Mouse (Mus musculus): Measurements from ENCODE around the gene Hmcn2. TPM values are rescaled to one million over a fixed set of nuclear protein-coding genes. Genes with fewer than 3 reads are reported as not detected.

Hmcn2 gene
- polyA plus RNA-seq, 1 experiment, result 0.96 TPM

DNA sequence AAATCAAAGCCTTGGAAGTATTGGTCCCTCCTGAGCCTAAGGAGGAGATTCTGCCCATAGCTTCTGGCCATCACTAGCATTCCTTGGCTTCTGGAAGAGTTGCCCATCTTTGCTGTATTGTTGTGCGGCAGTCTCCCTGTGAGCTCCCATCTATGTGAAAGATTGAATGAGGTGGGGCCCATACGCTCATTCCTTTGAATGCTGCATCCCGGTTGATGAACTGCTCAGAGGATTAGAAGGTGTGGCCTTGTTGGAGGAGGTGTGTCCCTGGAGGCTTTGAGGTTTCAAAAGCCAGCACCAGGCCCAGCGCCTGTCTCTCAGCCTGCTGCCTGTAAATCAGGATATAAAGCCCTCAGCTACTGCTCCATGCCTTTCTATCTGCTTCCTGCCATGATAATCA lies 132.2 kb downstream of the Hmcn2 start:
- no peak for TF ChIP-seq CTCF (IDR thresholded peaks at IDR 0.05; ENCODE audit: borderline replicate concordance, extremely low read depth, insufficient read depth, insufficient read length)
- no peak for TF ChIP-seq POLR2A (IDR thresholded peaks at IDR 0.05; ENCODE audit: borderline replicate concordance, extremely low read depth, insufficient read depth, insufficient read length, poor library complexity, severe bottlenecking)
- DNase-seq (ENCODE audit: low read depth), result no peak

GRCm38 (mm10) chr2:31447536-31447935 lies 133.3 kb downstream of the Hmcn2 start:
- DNase-seq (ENCODE audit: low read depth), result no peak
- TF ChIP-seq CTCF (IDR thresholded peaks at IDR 0.05; ENCODE audit: borderline replicate concordance, extremely low read depth, insufficient read depth, insufficient read length), result no peak
- no peak for TF ChIP-seq POLR2A (IDR thresholded peaks at IDR 0.05; ENCODE audit: borderline replicate concordance, extremely low read depth, insufficient read depth, insufficient read length, poor library complexity, severe bottlenecking)

DNA sequence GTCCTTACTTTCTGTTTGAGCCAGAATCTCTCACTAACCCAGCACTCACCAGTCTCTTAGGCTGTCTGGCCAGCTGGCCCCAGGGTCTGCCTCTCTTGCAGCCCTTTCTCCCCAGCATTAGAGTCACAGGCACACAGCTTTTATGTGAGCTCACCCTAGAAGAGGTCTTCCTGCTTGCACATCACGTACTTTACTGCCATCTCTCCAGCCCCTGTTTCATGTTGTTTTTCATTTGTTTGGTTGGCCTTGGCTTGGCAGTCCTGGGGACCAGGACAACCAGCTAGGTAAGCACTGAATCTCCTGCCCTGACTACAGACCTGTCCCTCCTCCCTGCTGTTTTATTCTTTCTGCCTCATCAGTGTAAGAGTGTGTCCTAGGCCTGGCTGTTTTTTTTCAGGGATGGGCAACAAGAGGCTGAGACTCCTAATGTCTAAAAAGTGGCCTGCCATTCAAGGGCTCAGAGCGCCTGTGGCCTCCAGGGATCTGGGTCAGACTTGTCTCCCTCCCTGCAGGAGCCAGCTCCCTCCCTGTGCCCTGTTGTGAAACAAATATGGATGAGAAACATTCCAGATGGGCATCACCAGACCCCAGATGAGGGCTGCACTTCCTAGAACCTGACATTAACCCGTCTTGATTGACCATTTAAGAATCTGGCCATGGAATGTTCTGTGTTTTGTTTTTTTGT lies 134.7 kb downstream of the Hmcn2 start:
- peak; percentile 43 for DNase-seq (ENCODE audit: low read depth)
- TF ChIP-seq POLR2A (IDR thresholded peaks at IDR 0.05; ENCODE audit: borderline replicate concordance, extremely low read depth, insufficient read depth, insufficient read length, poor library complexity, severe bottlenecking) (no peak), CTCF (IDR thresholded peaks at IDR 0.05; ENCODE audit: borderline replicate concordance, extremely low read depth, insufficient read depth, insufficient read length) (no peak)

DNA sequence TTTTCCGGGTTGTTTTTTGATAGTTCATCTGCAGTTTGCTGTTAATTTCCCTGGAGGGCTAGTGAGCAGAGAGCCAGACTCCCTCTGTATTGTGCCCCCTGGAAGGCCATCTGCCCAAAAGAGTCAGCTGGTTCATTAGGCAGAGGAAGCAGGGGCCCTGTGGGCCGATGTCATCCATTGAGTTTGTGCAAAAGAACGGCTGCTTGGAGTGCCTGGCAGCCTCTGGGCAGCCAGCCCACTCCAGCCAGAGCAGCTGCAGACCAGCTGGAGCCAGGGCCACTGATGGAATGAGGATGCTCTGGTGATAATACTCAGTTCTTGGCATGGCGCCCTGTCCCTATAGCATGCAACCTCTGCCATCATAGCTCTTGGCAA lies 135.2 kb downstream of the Hmcn2 start:
- TF ChIP-seq CTCF (IDR thresholded peaks at IDR 0.05; ENCODE audit: borderline replicate concordance, extremely low read depth, insufficient read depth, insufficient read length) (no peak), POLR2A (IDR thresholded peaks at IDR 0.05; ENCODE audit: borderline replicate concordance, extremely low read depth, insufficient read depth, insufficient read length, poor library complexity, severe bottlenecking) (no peak)
- DNase-seq (ENCODE audit: low read depth), result peak; percentile 91

GRCm38 (mm10) chr2:31449902-31450301 lies 135.7 kb downstream of the Hmcn2 start:
- no peak for TF ChIP-seq POLR2A (IDR thresholded peaks at IDR 0.05; ENCODE audit: borderline replicate concordance, extremely low read depth, insufficient read depth, insufficient read length, poor library complexity, severe bottlenecking)
- TF ChIP-seq CTCF (IDR thresholded peaks at IDR 0.05; ENCODE audit: borderline replicate concordance, extremely low read depth, insufficient read depth, insufficient read length), result no peak
- no peak for DNase-seq (ENCODE audit: low read depth)

GRCm38 (mm10) chr2:31450661-31451060 lies 136.4 kb downstream of the Hmcn2 start:
- TF ChIP-seq CTCF (IDR thresholded peaks at IDR 0.05; ENCODE audit: borderline replicate concordance, extremely low read depth, insufficient read depth, insufficient read length), result no peak
- no peak for TF ChIP-seq POLR2A (IDR thresholded peaks at IDR 0.05; ENCODE audit: borderline replicate concordance, extremely low read depth, insufficient read depth, insufficient read length, poor library complexity, severe bottlenecking)
- no peak for DNase-seq (ENCODE audit: low read depth)

DNA sequence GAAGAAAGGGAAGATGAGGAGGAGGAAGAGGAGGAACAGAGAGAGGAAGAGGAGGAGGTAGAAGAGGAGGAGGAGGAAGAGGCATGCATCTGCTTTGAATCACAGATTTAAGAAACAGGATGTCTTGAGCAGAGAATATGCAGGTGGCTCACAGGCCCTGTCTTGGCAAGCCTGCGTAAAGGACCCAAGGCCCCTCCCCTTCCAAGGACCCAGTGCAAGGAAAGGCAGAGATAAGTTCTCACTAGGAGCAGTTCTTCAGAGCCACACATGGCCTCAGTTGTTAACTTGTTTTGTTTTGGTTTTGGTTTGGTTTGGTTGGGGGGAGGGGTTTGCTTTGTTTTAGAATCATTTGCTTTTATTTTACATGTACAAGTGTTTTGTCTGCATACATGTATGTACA lies 137.3 kb downstream of the Hmcn2 start:
- DNase-seq (ENCODE audit: low read depth), result no peak
- TF ChIP-seq CTCF (IDR thresholded peaks at IDR 0.05; ENCODE audit: borderline replicate concordance, extremely low read depth, insufficient read depth, insufficient read length) (no peak), POLR2A (IDR thresholded peaks at IDR 0.05; ENCODE audit: borderline replicate concordance, extremely low read depth, insufficient read depth, insufficient read length, poor library complexity, severe bottlenecking) (no peak)

- no peak for DNase-seq (ENCODE audit: low read depth)
- TF ChIP-seq CTCF (IDR thresholded peaks at IDR 0.05; ENCODE audit: borderline replicate concordance, extremely low read depth, insufficient read depth, insufficient read length), result no peak
- no peak for TF ChIP-seq POLR2A (IDR thresholded peaks at IDR 0.05; ENCODE audit: borderline replicate concordance, extremely low read depth, insufficient read depth, insufficient read length, poor library complexity, severe bottlenecking)
These were observed 138.8 kb downstream of the Hmcn2 start for GRCm38 (mm10) chr2:31453011-31453410.

DNA sequence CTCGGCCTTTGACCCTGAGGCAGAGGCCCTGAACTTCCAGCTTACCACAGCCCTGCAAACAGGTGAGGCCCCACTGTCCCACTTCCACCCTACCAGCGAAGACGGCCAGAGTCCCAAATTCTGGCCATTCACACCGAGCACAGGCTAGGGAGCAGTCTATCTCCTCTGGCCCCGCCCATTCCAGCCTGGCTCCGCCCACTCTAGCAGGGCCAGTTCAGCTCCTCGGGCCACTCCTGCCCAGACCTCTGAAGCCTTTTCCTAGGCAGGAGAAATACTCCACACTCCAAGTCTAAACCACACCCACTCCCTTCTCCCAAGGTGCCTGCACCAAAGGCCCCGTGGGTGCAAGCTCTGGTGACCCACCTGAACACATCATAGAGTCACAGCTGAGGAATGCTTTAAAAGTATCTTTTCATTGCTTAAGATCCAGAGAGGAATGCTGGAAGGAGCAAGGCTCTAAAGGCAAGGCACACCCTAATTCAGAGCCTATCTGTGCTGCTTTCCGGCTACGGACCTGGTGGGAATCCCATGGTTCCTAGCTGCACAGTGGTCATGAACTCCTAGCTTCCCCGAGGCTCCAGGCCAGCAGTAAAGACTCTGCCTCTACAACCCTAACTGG lies 139.5 kb downstream of the Hmcn2 start:
- TF ChIP-seq POLR2A (IDR thresholded peaks at IDR 0.05; ENCODE audit: borderline replicate concordance, extremely low read depth, insufficient read depth, insufficient read length, poor library complexity, severe bottlenecking) (no peak), CTCF (IDR thresholded peaks at IDR 0.05; ENCODE audit: borderline replicate concordance, extremely low read depth, insufficient read depth, insufficient read length) (no peak)
- DNase-seq (ENCODE audit: low read depth), result no peak

DNA sequence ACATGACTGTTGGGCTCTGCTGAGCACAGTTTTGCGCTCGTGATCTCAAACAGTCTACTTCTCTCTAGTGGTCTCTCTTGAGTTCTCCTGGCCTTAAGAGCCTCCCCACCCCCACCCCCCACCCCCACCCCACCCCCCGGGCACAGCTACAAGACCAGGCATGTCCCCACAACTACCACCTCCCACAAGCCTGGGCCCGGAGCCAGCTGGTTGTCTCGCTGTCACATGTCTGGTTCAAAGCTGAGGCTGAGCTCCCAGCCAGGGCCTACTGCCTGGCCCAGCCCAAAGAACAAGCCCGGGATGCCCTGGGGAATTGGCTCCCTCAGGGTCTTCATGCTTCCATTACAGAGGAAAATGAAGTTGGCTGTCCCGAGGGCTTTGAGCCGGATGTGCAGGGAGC lies 140.1 kb downstream of the Hmcn2 start:
- TF ChIP-seq POLR2A (IDR thresholded peaks at IDR 0.05; ENCODE audit: borderline replicate concordance, extremely low read depth, insufficient read depth, insufficient read length, poor library complexity, severe bottlenecking), result no peak
- no peak for TF ChIP-seq CTCF (IDR thresholded peaks at IDR 0.05; ENCODE audit: borderline replicate concordance, extremely low read depth, insufficient read depth, insufficient read length)
- DNase-seq (ENCODE audit: low read depth), result peak; percentile 79

GRCm38 (mm10) chr2:31455418-31455817 lies 141.2 kb downstream of the Hmcn2 start:
- DNase-seq (ENCODE audit: low read depth), result no peak
- TF ChIP-seq POLR2A (IDR thresholded peaks at IDR 0.05; ENCODE audit: borderline replicate concordance, extremely low read depth, insufficient read depth, insufficient read length, poor library complexity, severe bottlenecking), result no peak
- no peak for TF ChIP-seq CTCF (IDR thresholded peaks at IDR 0.05; ENCODE audit: borderline replicate concordance, extremely low read depth, insufficient read depth, insufficient read length)

DNA sequence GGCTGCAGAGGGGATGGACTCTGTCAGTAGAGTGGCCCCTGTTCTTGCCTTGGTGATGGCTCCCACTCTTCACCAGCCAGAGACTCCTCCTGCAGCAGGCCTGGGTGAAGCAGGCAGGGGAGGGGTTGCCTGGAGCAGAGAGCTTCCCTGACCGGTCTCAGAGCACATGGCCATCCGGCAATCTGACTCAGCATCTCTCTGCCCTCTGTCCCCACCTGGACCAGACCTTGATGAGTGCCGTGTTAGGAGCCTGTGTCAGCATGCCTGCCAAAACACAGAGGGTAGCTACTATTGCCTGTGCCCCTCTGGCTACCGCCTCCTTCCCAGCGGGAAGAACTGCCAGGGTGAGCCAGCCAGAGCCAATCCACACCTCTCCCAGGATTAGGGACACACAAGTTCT lies 144.2 kb downstream of the Hmcn2 start:
- TF ChIP-seq POLR2A (IDR thresholded peaks at IDR 0.05; ENCODE audit: borderline replicate concordance, extremely low read depth, insufficient read depth, insufficient read length, poor library complexity, severe bottlenecking) (no peak), CTCF (IDR thresholded peaks at IDR 0.05; ENCODE audit: borderline replicate concordance, extremely low read depth, insufficient read depth, insufficient read length) (no peak)
- DNase-seq (ENCODE audit: low read depth), result no peak

Measured in brain, embryonic 14.5 days (tissue).